Comparison of ENCODE assay signal across 8 mouse cellular contexts in the genomic region with DNA sequence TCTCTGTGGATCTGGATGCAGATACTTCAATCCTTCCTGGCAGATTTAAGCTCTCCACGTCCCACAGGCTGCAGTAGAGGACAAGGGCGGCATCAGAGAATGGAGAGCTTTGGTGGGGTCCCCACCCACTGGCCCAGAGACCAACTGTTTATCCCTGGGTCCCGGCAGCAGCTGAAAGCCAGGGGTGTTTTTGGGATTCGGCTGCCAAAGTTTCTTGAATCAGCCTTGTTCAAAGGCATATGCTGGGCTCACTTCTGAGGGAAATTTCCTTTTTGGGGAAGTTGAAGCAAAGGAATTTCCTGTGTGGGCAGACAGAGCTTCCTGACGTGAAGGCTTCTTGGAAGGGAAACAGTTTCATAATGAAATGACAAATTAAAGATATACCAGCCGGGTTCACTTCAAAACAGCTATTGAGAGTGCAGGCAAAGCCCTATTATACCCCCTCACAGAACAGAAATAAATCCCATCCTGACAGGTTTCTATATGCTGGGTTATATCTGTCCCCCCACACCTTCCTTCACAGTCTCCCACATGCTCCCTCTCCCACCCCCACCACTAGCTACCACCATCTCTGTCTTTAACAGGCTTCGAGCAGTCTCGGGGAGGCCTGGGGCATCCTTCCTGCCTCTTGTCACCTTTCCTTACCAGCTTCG.
A peak's percentile ranks its signal among the peaks of the same experiment; 100 is the strongest.
DNase-seq lines count a peak whose midpoint lies in the region; ATAC-seq and TF ChIP-seq lines count a peak whose summit lies in the region.

No protein-coding gene starts in this region.

- no peak for TF ChIP-seq CTCF in hindbrain, postnatal 0 days (IDR thresholded peaks at IDR 0.05; ENCODE audit: low read depth)
- TF ChIP-seq CTCF in left cerebral cortex, adult 2 months (IDR thresholded peaks at IDR 0.05) = no peak

- ATAC-seq in hindbrain, postnatal 0 days = peak; percentile 30; the same call in 1 of the 2 replicates
- no peak for ATAC-seq in hindbrain, embryonic 14.5 days (ENCODE audit: low FRiP score)
- no peak for ATAC-seq in embryonic facial prominence, embryonic 13.5 days (ENCODE audit: insufficient number of reproducible peaks, insufficient read depth, low FRiP score, low TSS enrichment, low read depth)
- ATAC-seq in megakaryocyte, adult 5-6 weeks (ENCODE audit: poor library complexity, severe bottlenecking) = peak; percentile 66
- ATAC-seq in activated CD4-positive, CD25-positive, alpha-beta regulatory T cell, adult 4 months = no peak

- H3K27me3 ChIP-seq in hindbrain, postnatal 0 days (ENCODE audit: insufficient read depth, low read length) = no peaks in the 10 kb centered on the region
- H3K27me3 ChIP-seq in hindbrain, embryonic 14.5 days (ENCODE audit: control insufficient read depth, insufficient read depth, low read length) = no peaks in the 10 kb centered on the region
- no peaks in the 10 kb centered on the region for H3K27me3 ChIP-seq in embryonic facial prominence, embryonic 13.5 days

- no peaks in the 10 kb centered on the region for H3K36me3 ChIP-seq in hindbrain, postnatal 0 days (ENCODE audit: insufficient read depth, low read length)
- no peaks in the 10 kb centered on the region for H3K36me3 ChIP-seq in hindbrain, embryonic 14.5 days (replicated peaks; ENCODE audit: control insufficient read depth, insufficient read depth)
- H3K36me3 ChIP-seq in embryonic facial prominence, embryonic 13.5 days = 0 out of 2 replicates have a peak, but pooled peaks cover 5% of the 10 kb centered on the region

- WGBS in hindbrain, postnatal 0 days = 66% methylated on average over 9 of the region's 9 CpGs
- WGBS in hindbrain, embryonic 14.5 days = 66% methylated on average over 9 of the region's 9 CpGs
- WGBS in embryonic facial prominence, embryonic 13.5 days = 55% methylated on average over 9 of the region's 9 CpGs

- no peak for DNase-seq in hindbrain, postnatal 0 days (ENCODE audit: low spot score)
- no peak for DNase-seq in hindbrain, embryonic 14.5 days (ENCODE audit: low spot score)
- DNase-seq in heart, postnatal 25 days (ENCODE audit: low spot score) = peak; percentile 58
- DNase-seq in left cerebral cortex, adult 2 months (ENCODE audit: extremely low spot score in 1 of 2, low spot score in 2 of 2) = peak in 1 of 2 experiments; percentile 32
- no peak for DNase-seq in cerebellum, adult 9-10 months

- no peak overlapping the region for H3K4me3 ChIP-seq in hindbrain, postnatal 0 days (ENCODE audit: low read length)
- H3K4me3 ChIP-seq in hindbrain, embryonic 14.5 days (replicated peaks; ENCODE audit: low read length) = no peak overlapping the region
- H3K4me3 ChIP-seq in embryonic facial prominence, embryonic 13.5 days = no peak overlapping the region
- H3K4me3 ChIP-seq in left cerebral cortex, adult 2 months = no peak overlapping the region

- peaks cover 20% of the 10 kb centered on the region; the same call in 1 of the 2 replicates for H3K4me1 ChIP-seq in hindbrain, postnatal 0 days (ENCODE audit: insufficient read depth, low read length)
- H3K4me1 ChIP-seq in hindbrain, embryonic 14.5 days (replicated peaks; ENCODE audit: control insufficient read depth, insufficient read depth, low read length) = peaks cover 34% of the 10 kb centered on the region
- H3K4me1 ChIP-seq in embryonic facial prominence, embryonic 13.5 days = peaks cover 55% of the 10 kb centered on the region

- no peaks in the 10 kb centered on the region for H3K9me3 ChIP-seq in hindbrain, postnatal 0 days (ENCODE audit: low read length)
- H3K9me3 ChIP-seq in hindbrain, embryonic 14.5 days (ENCODE audit: control insufficient read depth, low read length) = no peaks in the 10 kb centered on the region
- H3K9me3 ChIP-seq in embryonic facial prominence, embryonic 13.5 days = no peaks in the 10 kb centered on the region

- no peak overlapping the region for H3K9ac ChIP-seq in hindbrain, postnatal 0 days (replicated peaks; ENCODE audit: low read length)
- H3K9ac ChIP-seq in hindbrain, embryonic 14.5 days = no peak overlapping the region
- H3K9ac ChIP-seq in embryonic facial prominence, embryonic 13.5 days = no peak overlapping the region

- no peak overlapping the region for H3K4me2 ChIP-seq in hindbrain, postnatal 0 days (ENCODE audit: low read depth, low read length)
- H3K4me2 ChIP-seq in hindbrain, embryonic 14.5 days (replicated peaks) = no peak overlapping the region
- H3K4me2 ChIP-seq in embryonic facial prominence, embryonic 13.5 days = no peak overlapping the region

- intact Hi-C loops in heart, postnatal 25 days (cut with DNase I) = loop anchor here (5.0 kb wide), 2 partner anchors 35 to 235 kb away; no protein-coding TSS in a partner anchor
- intact Hi-C loops in left cerebral cortex, adult 2 months (cut with DNase I) = loop anchor here (2.0 kb wide), 2 partner anchors 67 to 117 kb away; a partner anchor contains a TSS

- 0 out of 2 replicates have a peak overlapping the region, but pooled peaks have one; percentile 0 for H3K27ac ChIP-seq in hindbrain, postnatal 0 days
- no peak overlapping the region; the same call in 1 of the 2 replicates for H3K27ac ChIP-seq in hindbrain, embryonic 14.5 days
- peak overlapping the region; percentile 69 for H3K27ac ChIP-seq in embryonic facial prominence, embryonic 13.5 days
- peak overlapping the region; percentile 89 for H3K27ac ChIP-seq in left cerebral cortex, adult 2 months

Comparison
In these comparisons a context has a peak if more than half of its experiments do, and no peak if none do; other contexts are left out.
1. ATAC-seq: peak in hindbrain, postnatal 0 days (single experiment) and megakaryocyte, adult 5-6 weeks (single experiment); none in hindbrain, embryonic 14.5 days (single experiment), embryonic facial prominence, embryonic 13.5 days (single experiment) and activated CD4-positive, CD25-positive, alpha-beta regulatory T cell, adult 4 months (single experiment).